Mouse (Mus musculus) hindbrain, embryonic 11.5 days (tissue): ENCODE measurements around the gene Rasl10a. TPM values are rescaled to one million over a fixed set of nuclear protein-coding genes. Genes with fewer than 3 reads are reported as not detected.

Experiments used
- ATAC-seq: fragments of 200-750 bp; cut with Nextera tagmentation; 2 replicates; pipeline ENCODE4 v1.8.0; 2017; ENCODE audit warnings: mild to moderate bottlenecking, moderate TSS enrichment, moderate library complexity; ENCODE audit not compliant: low FRiP score
- DNase-seq: peaks from one replicate; pipeline ENCODE4 v3.0.0-alpha.2; 2015; ENCODE audit warnings: low spot score
- H3K27ac ChIP-seq: fragments of 300-500 bp; sonication (generic); 2 replicates; pipeline ENCODE4 v1.5.1; 2014; ENCODE audit warnings: mild to moderate bottlenecking, low read depth, low read length
- H3K27me3 ChIP-seq: fragments of 300-500 bp; sonication (generic); 2 replicates; pipeline ENCODE4 v1.6.1; 2014; ENCODE audit warnings: mild to moderate bottlenecking, low read length, moderate library complexity, mixed read lengths; ENCODE audit not compliant: control insufficient read depth, insufficient read depth
- H3K36me3 ChIP-seq: fragments of 300-500 bp; sonication (generic); 2 replicates; pipeline ENCODE4 v1.6.1; 2014; ENCODE audit warnings: mild to moderate bottlenecking, low read length, moderate library complexity, mixed read lengths; ENCODE audit not compliant: control insufficient read depth, insufficient read depth
- H3K4me1 ChIP-seq: fragments of 300-500 bp; sonication (generic); replicated peaks from 2 replicates; pipeline ENCODE4 v1.6.1; 2014; ENCODE audit warnings: low read length, mixed read lengths; ENCODE audit not compliant: control insufficient read depth, insufficient read depth
- H3K4me2 ChIP-seq: fragments of 300-500 bp; sonication (generic); replicated peaks from 2 replicates; pipeline ENCODE4 v1.6.1; 2014; ENCODE audit warnings: mild to moderate bottlenecking, low read depth, low read length
- H3K4me3 ChIP-seq: fragments of 300-500 bp; sonication (generic); 2 replicates; pipeline ENCODE4 v1.5.1; 2014; ENCODE audit warnings: low read depth, low read length
- H3K9ac ChIP-seq: fragments of 300-500 bp; sonication (generic); 2 replicates; pipeline ENCODE4 v1.6.1; 2014; ENCODE audit warnings: low read depth, low read length
- H3K9me3 ChIP-seq: fragments of 300-500 bp; sonication (generic); 2 replicates; pipeline ENCODE4 v1.6.1; 2016; ENCODE audit warnings: low read length; ENCODE audit not compliant: control insufficient read depth
- WGBS: fragments of 180-500 bp; shearing (Covaris S2); extraction: QIAGEN DNeasy Blood & Tissue Kit; methylation state at CpG from one replicate; pipeline ENCODE4 v1.1.7; 2014; 5-methylcytosine and 5-hydroxymethylcytosine counted together
- polyA plus RNA-seq: library from polyadenylated mRNA; unstranded; fragments of >200 nt; fragmentation: Nextera tagmentation; extraction: Ambion mirVana; gene quantifications from 2 replicates; pipeline ENCODE4 v1.2.1, GENCODE M21; 2014

Rasl10a gene
- polyA plus RNA-seq, 1 experiment from 2014 or later = 0.46 TPM

GRCm38 (mm10) chr11:5100801-5101200 lies 42.9 kb downstream of the Rasl10a start:
- WGBS = 47% methylated on average over 5 of the region's 5 CpGs
- H3K36me3 ChIP-seq = no peaks in the 10 kb centered on the region
- peak overlapping the region; percentile 67 for H3K4me2 ChIP-seq
- no peak overlapping the region for H3K4me3 ChIP-seq
- H3K27me3 ChIP-seq = no peaks in the 10 kb centered on the region
- ATAC-seq (no peak), DNase-seq (no peak)
- H3K4me1 ChIP-seq = no peaks in the 10 kb centered on the region; the same call in none of the 2 replicates
- H3K9ac ChIP-seq = no peak overlapping the region
- H3K9me3 ChIP-seq = no peaks in the 10 kb centered on the region
- H3K27ac ChIP-seq = no peak overlapping the region

- Histone ChIP-seq H3K9ac (no peak overlapping the region), H3K4me2 (no peak overlapping the region), H3K4me3 (no peak overlapping the region), H3K9me3 (no peaks in the 10 kb centered on the region), H3K27me3 (no peaks in the 10 kb centered on the region), H3K36me3 (no peaks in the 10 kb centered on the region), H3K4me1 (no peaks in the 10 kb centered on the region; the same call in none of the 2 replicates), H3K27ac (no peak overlapping the region)
- ATAC-seq = no peak
- DNase-seq = no peak
- 87% methylated on average over 6 of the region's 6 CpGs for WGBS
Observed at GRCm38 (mm10) chr11:5101641-5102040, 43.7 kb downstream of the Rasl10a start.

GRCm38 (mm10) chr11:5102384-5102783 lies 44.5 kb downstream of the Rasl10a start:
- Histone ChIP-seq H3K4me3 (no peak overlapping the region), H3K4me2 (no peak overlapping the region), H3K9me3 (no peaks in the 10 kb centered on the region), H3K9ac (no peak overlapping the region), H3K27ac (no peak overlapping the region), H3K36me3 (no peaks in the 10 kb centered on the region), H3K4me1 (no peaks in the 10 kb centered on the region; the same call in none of the 2 replicates), H3K27me3 (no peaks in the 10 kb centered on the region)
- whole genome bisulfite sequencing = 86% methylated on average over 7 of the region's 7 CpGs
- no peak for DNase-seq
- ATAC-seq = no peak

- 94% methylated on average over 4 of the region's 4 CpGs for WGBS
- Histone ChIP-seq H3K9me3 (no peaks in the 10 kb centered on the region), H3K27me3 (no peaks in the 10 kb centered on the region), H3K4me3 (no peak overlapping the region), H3K4me2 (no peak overlapping the region), H3K36me3 (no peaks in the 10 kb centered on the region), H3K9ac (no peak overlapping the region), H3K27ac (no peak overlapping the region), H3K4me1 (no peaks in the 10 kb centered on the region; the same call in 1 of the 2 replicates)
- no peak for ATAC-seq
- DNase-seq = no peak
Observed at GRCm38 (mm10) chr11:5103986-5104509, 46.1 kb downstream of the Rasl10a start.

GRCm38 (mm10) chr11:5109441-5109840 lies 51.5 kb downstream of the Rasl10a start:
- Histone ChIP-seq H3K4me1 (no peaks in the 10 kb centered on the region), H3K4me2 (no peak overlapping the region), H3K27me3 (no peaks in the 10 kb centered on the region), H3K9ac (no peak overlapping the region), H3K27ac (no peak overlapping the region), H3K9me3 (no peaks in the 10 kb centered on the region), H3K4me3 (no peak overlapping the region), H3K36me3 (no peaks in the 10 kb centered on the region)
- no peak for DNase-seq
- 83% methylated on average over 8 of the region's 8 CpGs for WGBS
- no peak for ATAC-seq

Other genes with a start within 250 kb of the Rasl10a start
- gene Nf2, start 208.6 kb upstream of the Rasl10a start, polyA plus RNA-seq = 49.9 and 51.7 TPM in 2 replicates
- 80.8 and 85.7 TPM in 2 replicates for gene Nipsnap1, start 184.2 kb upstream of the Rasl10a start, polyA plus RNA-seq
- gene Thoc5, start 162.8 kb upstream of the Rasl10a start, polyA plus RNA-seq = 61.9 and 64.7 TPM in 2 replicates
- 0.82 and 1.2 TPM in 2 replicates for gene Nefh, start 110.1 kb upstream of the Rasl10a start, polyA plus RNA-seq
- gene Ap1b1, start 71.3 kb upstream of the Rasl10a start, polyA plus RNA-seq = 60.7 and 61.3 TPM in 2 replicates
- gene Gas2l1, start 7.2 kb downstream of the Rasl10a start, polyA plus RNA-seq = 23.0 and 24.8 TPM in 2 replicates
- 17.3 and 18.2 TPM in 2 replicates for gene Rhbdd3, start 40.8 kb downstream of the Rasl10a start, polyA plus RNA-seq
- gene Ewsr1, start 41.1 kb downstream of the Rasl10a start, polyA plus RNA-seq = 430 and 463 TPM in 2 replicates
- gene Emid1, start 94.1 kb downstream of the Rasl10a start, polyA plus RNA-seq = 19.2 and 22.7 TPM in 2 replicates
- 6.6 and 6.7 TPM in 2 replicates for gene Kremen1, start 203.4 kb downstream of the Rasl10a start, polyA plus RNA-seq